Mouse (Mus musculus) spleen, postnatal 36 days (tissue): Measurements from ENCODE around the gene Fam92b.

Experiments
- DNase-seq, 2 experiments: peaks; one replicate each; pipeline ENCODE4 v3.0.0; 2022; ENCODE audit warnings: low spot score in 2 of 2, mixed read lengths in 1 of 2

The Fam92b gene

GRCm38 (mm10) chr8:120152636-120153035 lies 24.6 kb downstream of the Fam92b start:
- DNase-seq, result no peak

- DNase-seq, result no peak
Measured at GRCm38 (mm10) chr8:120151151-120151550, 26.1 kb downstream of the Fam92b start.

- DNase-seq, result no peak
Measured at GRCm38 (mm10) chr8:120150028-120150427, 27.2 kb downstream of the Fam92b start.

GRCm38 (mm10) chr8:120146051-120146450 lies 31.2 kb downstream of the Fam92b start:
- no peak for DNase-seq

- no peak for DNase-seq
Measured at GRCm38 (mm10) chr8:120144652-120145301, 32.5 kb downstream of the Fam92b start.

GRCm38 (mm10) chr8:120143911-120144651 lies 33.2 kb downstream of the Fam92b start:
- DNase-seq, result no peak

- DNase-seq, result no peak
Measured at GRCm38 (mm10) chr8:120140769-120141168, 36.5 kb downstream of the Fam92b start.

GRCm38 (mm10) chr8:120138958-120139357 lies 38.3 kb downstream of the Fam92b start:
- DNase-seq, result no peak

- DNase-seq, result no peak
Measured at GRCm38 (mm10) chr8:120136618-120137017, 40.6 kb downstream of the Fam92b start.

- DNase-seq, result no peak
Measured at GRCm38 (mm10) chr8:120135687-120136086, 41.6 kb downstream of the Fam92b start.

- no peak for DNase-seq
Measured at GRCm38 (mm10) chr8:120133169-120133568, 44.1 kb downstream of the Fam92b start.

GRCm38 (mm10) chr8:120131158-120131557 lies 46.1 kb downstream of the Fam92b start:
- no peak for DNase-seq

- no peak for DNase-seq
Measured at GRCm38 (mm10) chr8:120129547-120129946, 47.7 kb downstream of the Fam92b start.

GRCm38 (mm10) chr8:120126357-120127161 lies 50.7 kb downstream of the Fam92b start:
- DNase-seq, result no peak

- DNase-seq, result no peak
Measured at GRCm38 (mm10) chr8:120124836-120125389, 52.4 kb downstream of the Fam92b start.

- DNase-seq, result no peak
Measured at GRCm38 (mm10) chr8:120124261-120124660, 53.0 kb downstream of the Fam92b start.

- DNase-seq, result no peak
Measured at GRCm38 (mm10) chr8:120120951-120121350, 56.3 kb downstream of the Fam92b start.

- DNase-seq, result no peak
Measured at GRCm38 (mm10) chr8:120119931-120120330, 57.3 kb downstream of the Fam92b start.

- no peak for DNase-seq
Measured at GRCm38 (mm10) chr8:120119429-120119828, 57.8 kb downstream of the Fam92b start.

GRCm38 (mm10) chr8:120118847-120119246 lies 58.4 kb downstream of the Fam92b start:
- DNase-seq, result no peak

- no peak for DNase-seq
Measured at GRCm38 (mm10) chr8:120118162-120118561, 59.1 kb downstream of the Fam92b start.

GRCm38 (mm10) chr8:120116600-120116999 lies 60.7 kb downstream of the Fam92b start:
- DNase-seq, result no peak
